Mouse (Mus musculus) megakaryocyte, adult 5-6 weeks (primary cell): ENCODE data around the gene Nckap1. TPM values are rescaled to one million over a fixed set of nuclear protein-coding genes. Genes with fewer than 3 reads are reported as not detected.
A peak's percentile ranks its signal among the peaks of the same experiment; 100 is the strongest.
"Not testable (repeated sequence)": the region's sequence is repeated elsewhere in the genome, so short reads cannot be mapped to it uniquely, and the experiment has no call there.

Experiments used
- ATAC-seq: 2 replicates; pipeline ENCODE4 v1.8.0; 2016; ENCODE audit warnings: mild to moderate bottlenecking, inconsistent platforms; ENCODE audit not compliant: poor library complexity, severe bottlenecking
- total RNA-seq, 2 experiments: library from RNA; stranded (forward) in 1 of 2; stranded (reverse) in 1 of 2; fragments of 153-499, 151-499 nt in 1 of 2; fragments of 221-1000, 200-1000 nt in 1 of 2; gene quantifications; 2 replicates each; pipeline versions ENCODE4 v1.2.3 to v1.2.4; 2015 to 2017

The Nckap1 gene
- total RNA-seq, 2 experiments from 2014 or later = 0.40 to 0.81 TPM

GRCm38 (mm10) chr2:80561478-80561877 lies 19.7 kb downstream of the Nckap1 start:
- ATAC-seq = no peak

GRCm38 (mm10) chr2:80560773-80561172 lies 20.4 kb downstream of the Nckap1 start:
- ATAC-seq = no peak

GRCm38 (mm10) chr2:80559655-80560054 lies 21.5 kb downstream of the Nckap1 start:
- no peak for ATAC-seq

GRCm38 (mm10) chr2:80554442-80554841 lies 26.7 kb downstream of the Nckap1 start:
- ATAC-seq = no peak

GRCm38 (mm10) chr2:80549704-80550103 lies 31.5 kb downstream of the Nckap1 start:
- no peak for ATAC-seq

GRCm38 (mm10) chr2:80547901-80548300 lies 33.3 kb downstream of the Nckap1 start:
- ATAC-seq = no peak

GRCm38 (mm10) chr2:80542801-80543200 lies 38.4 kb downstream of the Nckap1 start:
- no peak for ATAC-seq

- no peak for ATAC-seq
Measured at GRCm38 (mm10) chr2:80537156-80537555, 44.0 kb downstream of the Nckap1 start.

GRCm38 (mm10) chr2:80536608-80537007 lies 44.6 kb downstream of the Nckap1 start:
- ATAC-seq = peak; percentile 52; the same call in 1 of the 2 replicates

- ATAC-seq = peak; percentile 98
Measured at GRCm38 (mm10) chr2:80524275-80524674, 56.9 kb downstream of the Nckap1 start.

GRCm38 (mm10) chr2:80506051-80506802 lies 75.0 kb downstream of the Nckap1 start:
- ATAC-seq = no peak

GRCm38 (mm10) chr2:80502132-80502531 lies 79.0 kb downstream of the Nckap1 start:
- no peak for ATAC-seq

GRCm38 (mm10) chr2:80495304-80495703 lies 85.9 kb downstream of the Nckap1 start:
- not testable (repeated sequence) for ATAC-seq

- no peak for ATAC-seq
Measured at GRCm38 (mm10) chr2:80486851-80487250, 94.3 kb downstream of the Nckap1 start.

GRCm38 (mm10) chr2:80484951-80485350 lies 96.2 kb downstream of the Nckap1 start:
- ATAC-seq = no peak

- ATAC-seq = no peak
Measured at GRCm38 (mm10) chr2:80475831-80476230, 105.3 kb downstream of the Nckap1 start.

- ATAC-seq = no peak
Measured at GRCm38 (mm10) chr2:80474247-80474796, 106.9 kb downstream of the Nckap1 start.

- ATAC-seq = peak; percentile 38; the same call in 1 of the 2 replicates
Measured at GRCm38 (mm10) chr2:80465991-80466821, 115.0 kb downstream of the Nckap1 start.

GRCm38 (mm10) chr2:80461827-80462226 lies 119.4 kb downstream of the Nckap1 start:
- no peak for ATAC-seq
